Mouse (Mus musculus) layer of hippocampus, adult 18-20 months (tissue): ENCODE results near the gene Smoc1. TPM values are rescaled to one million over a fixed set of nuclear protein-coding genes. Genes with fewer than 3 reads are reported as not detected.

ENCODE experiments used
- DNase-seq, 2 experiments: peaks; one replicate each; pipeline ENCODE4 v3.0.0; 2022; ENCODE audit warnings: low spot score in 2 of 2
- total RNA-seq, 2 experiments: library from RNA; stranded (reverse); gene quantifications; 2 replicates each; pipeline ENCODE4 v1.2.3; 2021

Gene Smoc1
- total RNA-seq, 2 experiments from 2014 or later = 9.6 to 11.4 TPM

GRCm38 (mm10) chr12:81024407-81024806 is 2.2 kb upstream of the Smoc1 start:
- no peak for DNase-seq

GRCm38 (mm10) chr12:81024993-81025392 is 1.6 kb upstream of the Smoc1 start:
- DNase-seq = no peak

DNA sequence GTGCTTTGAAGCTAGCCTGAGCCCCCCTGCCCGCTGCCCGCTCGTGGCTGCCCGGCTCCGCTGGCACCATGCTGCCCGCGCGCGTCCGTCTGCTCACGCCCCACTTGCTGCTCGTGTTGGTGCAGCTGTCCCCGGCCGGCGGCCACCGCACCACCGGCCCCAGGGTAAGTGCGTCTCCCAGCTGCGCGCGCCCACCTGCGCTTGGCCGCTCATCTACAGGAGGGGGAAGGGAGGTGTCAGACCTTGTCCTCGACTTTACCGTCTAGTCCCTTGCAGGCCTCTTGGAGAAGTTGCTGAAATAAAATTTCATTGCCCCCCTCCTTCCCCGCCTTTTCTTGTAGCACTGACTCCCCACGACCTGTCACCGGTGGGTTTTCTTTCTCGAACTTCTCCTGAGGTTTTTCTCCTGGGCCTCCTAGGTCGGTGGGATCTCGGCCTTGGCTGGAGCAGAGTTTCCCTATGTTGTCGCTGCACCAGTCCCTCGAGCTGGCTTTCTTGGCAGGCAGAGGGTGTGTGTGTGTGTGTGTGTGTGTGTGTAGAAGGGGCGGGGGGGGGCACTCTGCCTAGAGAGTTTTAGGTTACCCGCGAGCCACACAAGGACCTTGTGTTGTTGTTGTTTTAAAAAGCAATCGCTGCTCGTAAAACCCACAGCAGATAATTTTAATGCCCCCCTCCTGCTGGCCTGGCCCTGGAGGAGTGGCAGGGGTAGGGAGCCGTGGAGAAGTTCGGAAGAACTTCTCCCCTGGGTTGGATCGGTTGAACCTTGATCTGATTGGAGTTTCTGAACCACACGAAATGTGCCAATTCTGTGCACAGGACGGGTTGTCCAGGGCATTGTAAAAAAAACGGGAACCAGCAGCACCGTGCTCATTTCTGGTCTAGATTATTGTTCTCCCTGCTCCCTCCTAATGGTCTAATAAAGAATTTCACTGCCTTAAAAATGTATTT is 661 bp downstream of the Smoc1 start:
- DNase-seq = no peak

- no peak for DNase-seq
These were observed 1.8 kb downstream of the Smoc1 start for GRCm38 (mm10) chr12:81028291-81028920.

DNA sequence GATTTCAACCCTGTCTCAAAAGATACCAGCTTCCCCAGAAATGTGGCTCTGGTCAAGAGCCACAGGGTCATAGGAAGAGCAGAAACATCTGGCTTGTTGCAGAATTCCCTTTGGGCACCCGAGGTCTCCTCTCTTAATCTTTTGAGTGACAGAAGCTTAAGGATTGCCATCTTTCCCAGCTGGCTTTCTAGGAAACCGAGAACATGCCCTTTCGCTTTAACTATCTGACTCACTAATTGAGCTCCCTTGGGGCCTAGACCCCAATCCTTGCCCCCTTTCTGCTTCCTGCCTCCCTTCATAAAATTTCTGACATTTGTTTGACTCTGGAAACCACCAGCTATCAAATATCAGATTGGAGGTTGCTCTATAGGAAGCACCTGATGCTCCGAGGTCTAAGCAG is 3.1 kb downstream of the Smoc1 start:
- no peak for DNase-seq

GRCm38 (mm10) chr12:81031579-81031978 is 5.0 kb downstream of the Smoc1 start:
- DNase-seq = no peak

DNA sequence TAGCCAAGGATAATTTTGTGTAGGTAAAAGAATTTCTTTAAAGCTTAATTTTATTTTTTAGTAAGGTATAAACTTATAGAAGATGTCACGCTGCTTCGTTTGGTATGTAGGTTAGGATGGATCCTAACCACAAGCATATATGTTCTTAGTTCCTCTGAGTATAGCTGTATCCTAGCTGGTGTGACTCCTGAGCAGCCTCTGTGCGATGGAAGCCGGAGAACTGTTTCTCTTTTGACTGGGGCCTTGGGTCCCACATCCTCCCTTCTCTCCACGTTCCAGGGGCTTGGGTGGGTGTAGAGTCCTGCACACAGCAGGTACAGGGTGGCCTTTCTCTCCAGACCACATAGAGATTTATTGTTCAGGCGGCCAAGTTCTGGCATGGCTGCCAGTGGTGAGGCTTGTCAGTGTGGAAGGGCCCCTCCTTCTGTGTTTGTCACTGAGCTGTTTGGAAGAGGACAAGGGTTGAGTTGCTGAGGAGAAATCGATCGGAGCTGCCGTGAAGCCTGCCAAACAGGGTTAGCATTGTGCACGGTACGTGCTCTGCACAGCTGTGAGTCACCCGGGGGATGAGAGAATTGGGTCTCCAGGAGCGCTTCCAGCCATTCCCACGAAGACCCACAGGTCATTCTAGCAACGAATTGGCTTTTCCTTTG is 6.9 kb downstream of the Smoc1 start:
- DNase-seq = peak; percentile 4 to 51

- DNase-seq = no peak
These were observed 7.4 kb downstream of the Smoc1 start for GRCm38 (mm10) chr12:81034042-81034417.

GRCm38 (mm10) chr12:81035850-81036249 is 9.2 kb downstream of the Smoc1 start:
- DNase-seq = no peak

DNA sequence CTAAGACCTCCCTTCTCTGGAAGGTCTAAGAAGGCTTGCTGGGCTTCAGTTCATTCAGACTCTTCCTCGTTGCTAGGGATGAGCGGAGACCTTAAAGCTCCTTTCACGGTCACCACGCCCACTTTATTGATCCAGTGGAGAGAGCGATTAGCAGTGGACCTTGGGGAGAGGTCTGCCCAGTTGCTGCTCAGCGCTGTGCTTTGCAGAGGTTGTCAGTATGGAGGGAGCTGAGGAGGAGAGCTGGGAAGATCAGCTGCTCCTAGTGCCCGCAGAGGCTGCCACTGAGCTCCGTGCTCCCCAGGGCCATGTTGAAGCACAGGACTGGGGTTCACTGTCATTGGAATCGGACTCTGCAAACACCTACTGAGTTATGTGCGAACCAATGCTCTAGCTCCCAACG is 17.0 kb downstream of the Smoc1 start:
- DNase-seq = no peak

DNA sequence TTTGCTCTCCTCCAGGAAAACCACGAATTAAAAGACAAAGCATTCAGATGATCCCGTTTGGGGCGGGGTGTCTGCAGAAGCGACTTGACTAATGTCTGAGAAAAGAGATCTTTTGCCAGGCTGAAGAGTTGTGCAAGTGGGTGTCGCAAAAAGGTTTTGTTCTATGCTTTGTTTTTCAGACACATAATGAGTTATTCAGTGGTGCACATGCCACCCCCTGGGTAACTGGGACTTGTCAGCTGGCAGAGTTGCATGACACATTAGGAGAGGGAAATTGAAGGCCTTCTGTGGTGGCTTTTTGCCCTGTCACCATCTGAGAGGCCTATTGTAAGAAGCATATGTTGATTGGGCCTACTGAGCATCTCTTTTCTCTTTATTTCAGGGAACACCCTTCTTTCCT is 20.3 kb downstream of the Smoc1 start:
- DNase-seq = peak in 1 of 2 experiments; percentile 37

GRCm38 (mm10) chr12:81049661-81050060 is 23.1 kb downstream of the Smoc1 start:
- DNase-seq = no peak

DNA sequence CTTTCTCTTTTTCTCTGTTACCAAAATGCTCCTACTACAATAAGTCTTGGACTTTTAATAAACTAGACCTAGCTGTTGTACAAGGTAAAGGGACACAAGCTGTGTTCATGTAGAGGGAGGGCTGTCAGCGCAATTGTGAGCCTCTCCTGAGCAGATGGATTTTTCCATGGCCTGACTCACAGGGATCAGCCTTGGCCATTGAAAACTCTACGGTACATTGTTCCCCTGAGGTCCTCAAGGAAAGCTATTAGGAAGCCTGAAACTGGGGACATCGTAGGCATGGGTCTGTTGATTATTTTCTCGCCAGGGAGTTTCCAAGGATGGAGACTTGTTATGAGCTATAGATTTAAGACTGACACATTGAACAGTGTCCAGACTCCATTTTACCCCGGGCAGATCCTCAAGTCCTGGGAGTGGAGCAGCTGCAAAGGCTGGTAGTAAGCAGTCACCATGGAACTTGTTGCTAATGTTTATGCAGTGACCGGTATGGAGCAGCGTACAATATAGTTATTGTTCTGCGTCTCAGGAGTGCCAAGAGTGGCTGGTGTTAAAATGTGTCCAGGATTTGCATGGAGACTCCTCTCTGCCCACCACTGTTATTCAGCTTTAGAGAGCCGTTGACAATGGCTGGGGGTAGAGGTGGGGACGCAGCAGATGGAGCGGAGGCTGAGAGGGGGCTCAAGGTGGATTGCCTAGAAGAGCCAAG is 28.5 kb downstream of the Smoc1 start:
- DNase-seq = no peak

GRCm38 (mm10) chr12:81055811-81056210 is 29.2 kb downstream of the Smoc1 start:
- DNase-seq = no peak

DNA sequence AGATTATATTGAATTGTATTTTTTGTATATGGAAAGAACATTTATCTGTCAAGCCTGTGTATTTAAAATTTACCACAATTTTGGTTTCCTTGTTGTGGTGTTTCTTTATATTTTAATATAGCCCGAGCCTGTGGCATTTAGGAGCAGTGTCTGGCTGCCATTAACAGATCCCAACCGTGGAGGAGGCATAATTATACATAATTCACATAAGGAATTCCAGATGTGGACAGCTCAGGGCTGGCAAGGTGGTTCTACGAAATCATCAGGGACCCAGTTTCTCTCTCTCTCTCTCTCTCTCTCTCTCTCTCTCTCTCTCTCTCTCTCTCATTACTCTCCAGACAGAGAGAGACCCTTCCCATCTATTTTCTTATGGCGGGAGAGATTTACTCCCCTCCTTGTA is 31.0 kb downstream of the Smoc1 start:
- no peak for DNase-seq

DNA sequence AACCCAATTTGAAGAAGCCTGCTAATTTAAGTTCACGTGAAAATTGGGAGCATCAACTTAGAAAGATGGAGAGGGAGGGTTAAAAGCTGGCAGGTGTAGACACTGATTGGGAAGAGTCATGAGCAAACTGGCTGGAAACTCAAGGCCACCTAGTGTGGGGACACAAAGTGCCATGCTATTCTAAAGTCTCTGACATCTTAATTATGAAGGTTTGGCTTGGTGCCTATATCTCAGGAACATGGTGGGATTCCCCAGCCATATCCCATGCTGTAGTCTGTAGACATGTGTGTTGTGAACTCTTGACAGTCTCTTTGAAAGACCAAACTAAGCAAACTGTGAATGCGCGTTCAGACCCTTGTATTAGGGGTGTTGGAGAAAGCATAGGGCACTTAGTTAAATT is 32.0 kb downstream of the Smoc1 start:
- no peak for DNase-seq

GRCm38 (mm10) chr12:81061831-81062361 is 35.3 kb downstream of the Smoc1 start:
- DNase-seq = peak in 1 of 2 experiments; percentile 9

- DNase-seq = no peak
These were observed 36.8 kb downstream of the Smoc1 start for GRCm38 (mm10) chr12:81063336-81063955.

GRCm38 (mm10) chr12:81074139-81074538 is 47.5 kb downstream of the Smoc1 start:
- peak in 1 of 2 experiments; percentile 11 for DNase-seq

GRCm38 (mm10) chr12:81074941-81075340 is 48.3 kb downstream of the Smoc1 start:
- no peak for DNase-seq
